Mouse (Mus musculus) skeletal muscle tissue, adult 2 months (tissue): Measurements from ENCODE around the gene Olfr357.

ENCODE experiments used
- DNase-seq: peaks from one replicate; pipeline ENCODE4 v3.0.0-alpha.2; 2012; ENCODE audit warnings: low read depth, low spot score

The Olfr357 gene

DNA sequence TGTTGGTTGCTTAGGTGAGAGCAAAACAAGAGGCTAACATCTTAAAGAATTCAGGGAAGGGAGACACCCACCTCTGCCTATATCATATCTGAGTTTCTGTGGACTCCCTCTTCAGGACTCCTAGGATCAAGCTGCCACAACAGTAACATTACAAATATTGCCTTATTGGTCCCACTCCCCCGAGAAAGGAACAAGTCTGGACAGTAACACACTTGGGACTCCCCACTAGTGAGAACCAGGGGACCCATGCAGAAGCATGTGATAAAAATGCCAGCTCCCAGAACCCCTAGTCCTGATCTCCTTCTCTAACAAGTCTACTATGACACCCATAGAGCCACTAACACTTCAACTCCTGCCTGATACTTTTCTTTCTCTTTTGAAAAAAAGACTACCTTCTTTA, at the start of gene Olfr357:
Olfr357 (plus strand) TSS at position 301 of the 400 bp plus-strand sequence.
- DNase-seq, result no peak

DNA sequence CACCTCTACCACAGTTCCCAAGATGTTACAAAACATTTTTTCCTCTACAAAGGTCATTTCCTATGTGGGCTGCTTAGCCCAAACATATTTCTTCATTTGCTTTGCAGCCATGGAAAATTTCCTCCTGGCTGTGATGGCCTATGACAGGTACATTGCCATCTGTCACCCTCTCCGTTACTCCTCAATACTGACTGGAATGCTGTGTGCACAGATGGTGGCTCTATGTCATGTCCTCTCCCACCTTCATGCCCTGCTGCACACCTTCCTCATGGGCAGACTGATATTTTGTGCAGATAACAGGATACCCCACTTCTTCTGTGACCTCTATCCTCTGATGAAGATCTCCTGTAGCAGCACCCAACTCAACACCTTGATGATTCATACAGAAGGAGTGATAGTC, 3.4 kb downstream of the Olfr357 start:
- no peak for DNase-seq

DNA sequence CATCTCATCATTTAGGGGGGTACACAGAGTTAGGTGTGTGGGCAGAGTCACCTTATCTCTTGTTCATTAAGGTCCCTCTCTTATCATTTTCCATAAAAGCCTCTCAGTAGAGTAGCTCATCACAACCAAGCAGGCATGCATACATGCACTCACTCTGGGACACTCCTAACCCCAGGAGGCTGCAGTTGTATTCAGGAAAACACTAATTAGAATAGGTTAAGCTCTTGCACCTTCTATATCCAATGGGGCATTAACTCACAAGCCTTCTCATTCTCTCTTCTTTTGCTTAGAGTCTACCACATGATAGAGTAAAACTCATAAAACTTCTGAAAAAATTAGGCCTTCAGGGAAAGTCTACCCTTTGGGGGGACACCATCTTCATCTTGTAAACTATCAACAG, 15.6 kb downstream of the Olfr357 start, which contains the start of gene Olfr358:
Olfr358 (minus strand) TSS at position 101 of the 400 bp plus-strand sequence.
- no peak for DNase-seq
